19 mouse cellular contexts compared by ENCODE assay signal in the genomic region with DNA sequence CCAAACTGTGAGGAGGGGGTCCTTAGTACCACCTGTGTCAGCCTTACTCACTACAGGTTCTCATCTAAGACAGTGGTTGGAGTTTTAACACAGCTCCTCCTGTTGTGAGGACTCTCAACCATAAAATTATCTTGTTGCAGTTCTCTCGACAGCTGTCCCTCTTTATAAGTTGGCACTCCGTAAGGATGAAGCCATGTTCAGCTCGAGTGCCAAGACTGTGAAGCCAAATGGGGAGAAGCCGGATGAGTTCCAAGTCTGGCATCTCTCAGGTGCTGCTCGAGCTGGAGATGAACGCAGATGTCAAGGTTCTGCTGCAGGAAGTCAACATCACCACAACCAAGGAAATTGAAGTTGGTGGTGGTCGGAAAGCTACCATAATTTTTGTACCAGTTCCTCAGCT. TPM values are rescaled to one million over a fixed set of nuclear protein-coding genes. Genes with fewer than 3 reads are reported as not detected.
"Had no signal": no experiment of that assay in that cellular context is flagged by ENCODE, and none has a peak within 500 bp of the region (broad histone marks: within the 10 kb centered on the region; RNA-seq: fewer than 3 reads in every experiment).

No protein-coding gene starts in this region.

RNA-seq across cellular contexts. Expression of gene Gm7697, which starts 18.0 kb away (rescaled TPM):
- polyA plus RNA-seq: kidney, embryonic 14.5 days; kidney, postnatal 0 days; large intestine, adult 2 months; limb, embryonic 11.5 days; limb, embryonic 15.5 days; liver, embryonic 11.5 days; liver, embryonic 14.5 days; liver, postnatal 0 days; lung, embryonic 14.5 days; lung, postnatal 0 days; macrophage; midbrain, embryonic 12.5 days; midbrain, embryonic 15.5 days; myocyte; neural tube, embryonic 13.5 days; small intestine, adult 2 months; spleen, adult 2 months; stomach, embryonic 16.5 days; urinary bladder, adult 2 months had no signal
